Mouse (Mus musculus) liver, adult 2 months (tissue): Measurements from ENCODE around the gene Syce3. TPM values are rescaled to one million over a fixed set of nuclear protein-coding genes. Genes with fewer than 3 reads are reported as not detected.

Experiments
- DNase-seq: peaks from one replicate; pipeline ENCODE4 v3.0.0-alpha.2; 2011; ENCODE audit warnings: low read depth, low spot score; ENCODE audit errors: extremely low read depth
- H3K27ac ChIP-seq: fragments of 200-500 bp; replicated peaks from 2 replicates; pipeline ENCODE4 v1.5.1; 2012; ENCODE audit warnings: low read depth, mild to moderate bottlenecking, control low read depth, inconsistent platforms, low read length; ENCODE audit not compliant: insufficient read depth
- H3K27me3 ChIP-seq: fragments of 200-500 bp; 2 replicates; pipeline ENCODE4 v1.6.1; 2012; ENCODE audit warnings: mild to moderate bottlenecking, moderate library complexity, low read length, inconsistent platforms; ENCODE audit not compliant: control insufficient read depth, insufficient read depth
- H3K36me3 ChIP-seq: fragments of 200-500 bp; 2 replicates; pipeline ENCODE4 v1.6.1; 2012; ENCODE audit warnings: low read length, inconsistent platforms; ENCODE audit not compliant: control insufficient read depth, insufficient read depth
- H3K4me1 ChIP-seq: fragments of 200-500 bp; 2 replicates; pipeline ENCODE4 v1.6.1; 2011; ENCODE audit warnings: low read length; ENCODE audit not compliant: control insufficient read depth, insufficient read depth
- H3K4me3 ChIP-seq: fragments of 200-500 bp; 2 replicates; pipeline ENCODE4 v1.5.1; 2011; ENCODE audit warnings: low read depth, mild to moderate bottlenecking, control low read depth, low read length, moderate library complexity; ENCODE audit not compliant: insufficient read depth
- H3K79me2 ChIP-seq: fragments of 200-500 bp; 2 replicates; pipeline ENCODE4 v1.6.1; 2012; ENCODE audit warnings: inconsistent platforms, mild to moderate bottlenecking, low read length, moderate library complexity; ENCODE audit not compliant: control insufficient read depth, insufficient read depth
- H3K9ac ChIP-seq: fragments of 200-500 bp; 2 replicates; pipeline ENCODE4 v1.6.1; 2012; ENCODE audit warnings: low read depth, mild to moderate bottlenecking, control low read depth, inconsistent platforms, low read length
- CTCF ChIP-seq: fragments of 200-500 bp; IDR thresholded peaks from 2 replicates; pipeline ENCODE4 v1.5.1; 2011; ENCODE audit warnings: low read depth, low read length, control low read depth
- POLR2A ChIP-seq: fragments of 200-500 bp; IDR thresholded peaks from 2 replicates; pipeline ENCODE4 v1.6.1; 2011; ENCODE audit warnings: low read length, control low read depth; ENCODE audit not compliant: insufficient read depth; ENCODE audit errors: extremely low read depth
- WGBS: fragments of 180-500 bp; shearing (Covaris S2); methylation state at CpG from one replicate; pipeline ENCODE4 v1.1.7; 2018; 5-methylcytosine and 5-hydroxymethylcytosine counted together
- polyA plus RNA-seq: library from polyadenylated mRNA; depleted of rRNA; stranded (reverse); fragments of >200 nt; gene quantifications from 2 replicates; pipeline ENCODE4 v1.2.3, GENCODE M21; 2012; rRNA removed
- total RNA-seq: library from RNA; depleted of rRNA; stranded (reverse); fragments of >200 nt; gene quantifications from 2 replicates; pipeline ENCODE4 v1.2.3, GENCODE M21; 2014; rRNA removed

Gene Syce3
- total and polyA plus RNA-seq, 2 experiments = not detected

DNA sequence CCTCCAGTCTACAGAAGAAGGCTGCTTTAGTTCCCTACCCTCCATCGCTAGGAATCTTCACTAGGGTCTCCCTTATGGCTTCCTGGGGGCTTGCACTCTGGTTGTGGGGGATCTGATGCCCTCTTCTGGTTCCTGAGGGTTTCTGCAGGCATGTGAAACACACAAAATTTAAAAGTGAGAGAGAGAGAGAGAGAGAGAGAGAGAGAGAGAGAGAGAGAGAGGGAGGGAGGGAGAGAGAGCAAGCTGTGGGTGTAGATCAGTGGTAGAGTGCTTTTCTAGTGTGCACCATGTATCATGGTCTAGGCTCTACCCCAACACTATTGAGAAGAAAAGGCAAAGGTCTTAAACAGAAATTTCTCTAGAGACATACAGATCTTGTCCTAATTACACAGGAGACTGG, 68.6 kb downstream of the Syce3 start:
- no peak overlapping the region for H3K27ac ChIP-seq
- H3K27me3 ChIP-seq = no peaks in the 10 kb centered on the region
- no peak for DNase-seq
- no peaks in the 10 kb centered on the region for H3K36me3 ChIP-seq
- no peak overlapping the region for H3K9ac ChIP-seq
- no peaks in the 10 kb centered on the region for H3K4me1 ChIP-seq
- 50% methylated on average over 1 of the region's 1 CpGs for WGBS
- TF ChIP-seq POLR2A = no peak
- TF ChIP-seq CTCF = no peak
- H3K4me3 ChIP-seq = no peak overlapping the region
- H3K79me2 ChIP-seq = no peaks in the 10 kb centered on the region

Other genes starting within 250 kb of the Syce3 start
- 80.0 and 111 TPM in 2 replicates for gene Plxnb2, start 229.7 kb downstream of the Syce3 start, total RNA-seq
- 189 and 199 TPM in 2 replicates for gene Plxnb2, start 229.7 kb downstream of the Syce3 start, polyA plus RNA-seq
- 2.8 and 3.4 TPM in 2 replicates for gene Dennd6b, start 214.0 kb downstream of the Syce3 start, total RNA-seq
- 8.4 and 10.0 TPM in 2 replicates for gene Dennd6b, start 214.0 kb downstream of the Syce3 start, polyA plus RNA-seq
- gene Ppp6r2, start 198.9 kb downstream of the Syce3 start, total RNA-seq = 43.9 and 57.5 TPM in 2 replicates
- gene Ppp6r2, start 198.9 kb downstream of the Syce3 start, polyA plus RNA-seq = 115 and 143 TPM in 2 replicates
- gene Sbf1, start 95.2 kb downstream of the Syce3 start, total RNA-seq = 22.3 and 32.7 TPM in 2 replicates
- gene Sbf1, start 95.2 kb downstream of the Syce3 start, polyA plus RNA-seq = 75.5 and 99.0 TPM in 2 replicates
- gene Adm2, start 87.8 kb downstream of the Syce3 start, total RNA-seq = not detected in 2 replicates
- not detected in 2 replicates for gene Adm2, start 87.8 kb downstream of the Syce3 start, polyA plus RNA-seq
- gene Miox, start 76.1 kb downstream of the Syce3 start, total RNA-seq = 0.28 and 0.54 TPM in 2 replicates
- 0.31 and 0.32 TPM in 2 replicates for gene Miox, start 76.1 kb downstream of the Syce3 start, polyA plus RNA-seq
- 4.3 and 8.0 TPM in 2 replicates for gene Lmf2, start 54.8 kb downstream of the Syce3 start, total RNA-seq
- 20.8 and 21.3 TPM in 2 replicates for gene Lmf2, start 54.8 kb downstream of the Syce3 start, polyA plus RNA-seq
- gene Ncaph2, start 54.8 kb downstream of the Syce3 start, total RNA-seq = 26.9 and 31.7 TPM in 2 replicates
- 52.1 and 63.9 TPM in 2 replicates for gene Ncaph2, start 54.8 kb downstream of the Syce3 start, polyA plus RNA-seq
- 105 and 131 TPM in 2 replicates for gene Sco2, start 36.7 kb downstream of the Syce3 start, total RNA-seq
- gene Sco2, start 36.7 kb downstream of the Syce3 start, polyA plus RNA-seq = 353 and 400 TPM in 2 replicates
- gene Tymp, start 33.5 kb downstream of the Syce3 start, total RNA-seq = 48.7 and 62.5 TPM in 2 replicates
- gene Tymp, start 33.5 kb downstream of the Syce3 start, polyA plus RNA-seq = 126 and 160 TPM in 2 replicates
- gene Odf3b, start 31.2 kb downstream of the Syce3 start, total RNA-seq = 2.0 and 3.8 TPM in 2 replicates
- 29.8 and 41.7 TPM in 2 replicates for gene Odf3b, start 31.2 kb downstream of the Syce3 start, polyA plus RNA-seq
- gene Klhdc7b, start 25.6 kb downstream of the Syce3 start, total RNA-seq = 0.07 and 0.28 TPM in 2 replicates
- gene Klhdc7b, start 25.6 kb downstream of the Syce3 start, polyA plus RNA-seq = 0.30 and 0.34 TPM in 2 replicates
- 1.5 and 1.9 TPM in 2 replicates for gene Cpt1b, start 15.4 kb upstream of the Syce3 start, total RNA-seq
- gene Cpt1b, start 15.4 kb upstream of the Syce3 start, polyA plus RNA-seq = 0.82 and 1.3 TPM in 2 replicates
- gene C730034F03Rik, start 19.1 kb upstream of the Syce3 start, total RNA-seq = 1.1 and 1.6 TPM in 2 replicates
- 0.50 and 0.83 TPM in 2 replicates for gene C730034F03Rik, start 19.1 kb upstream of the Syce3 start, polyA plus RNA-seq
- gene Gm44502, start 19.2 kb upstream of the Syce3 start, total RNA-seq = not detected in 2 replicates
- 0.30 and 1.5 TPM in 2 replicates for gene Gm44502, start 19.2 kb upstream of the Syce3 start, polyA plus RNA-seq
- 25.4 and 25.9 TPM in 2 replicates for gene Chkb, start 19.4 kb upstream of the Syce3 start, total RNA-seq
- gene Chkb, start 19.4 kb upstream of the Syce3 start, polyA plus RNA-seq = 42.0 and 47.2 TPM in 2 replicates
- gene Mapk8ip2, start 43.4 kb upstream of the Syce3 start, total RNA-seq = not detected in 2 replicates
- 0.01 TPM in 1 of 2 replicates, not detected in the other for gene Mapk8ip2, start 43.4 kb upstream of the Syce3 start, polyA plus RNA-seq
- 4.2 and 6.7 TPM in 2 replicates for gene Arsa, start 66.9 kb upstream of the Syce3 start, total RNA-seq
- 18.2 and 29.1 TPM in 2 replicates for gene Arsa, start 66.9 kb upstream of the Syce3 start, polyA plus RNA-seq
- 1.5 and 3.2 TPM in 2 replicates for gene Shank3, start 89.1 kb upstream of the Syce3 start, total RNA-seq
- 2.7 and 3.9 TPM in 2 replicates for gene Shank3, start 89.1 kb upstream of the Syce3 start, polyA plus RNA-seq
- gene Acr, start 157.8 kb upstream of the Syce3 start, total RNA-seq = not detected in 2 replicates
- gene Acr, start 157.8 kb upstream of the Syce3 start, polyA plus RNA-seq = 0.10 and 0.16 TPM in 2 replicates
- 1.4 and 1.7 TPM in 2 replicates for gene Rabl2, start 181.4 kb upstream of the Syce3 start, total RNA-seq
- 3.6 and 4.0 TPM in 2 replicates for gene Rabl2, start 181.4 kb upstream of the Syce3 start, polyA plus RNA-seq